Mouse (Mus musculus) left cerebral cortex, postnatal 14 days (tissue): Measurements from ENCODE around the gene Smtnl2. TPM values are rescaled to one million over a fixed set of nuclear protein-coding genes. Genes with fewer than 3 reads are reported as not detected.

ENCODE experiments used
- microRNA-seq, 2 experiments: library from miRNA; unstranded; fragments of <30 nt; microRNA quantifications; one replicate each; pipeline ENCODE4 v1.2.0; 2022
- total RNA-seq, 2 experiments: library from RNA; stranded (reverse); gene quantifications; 2 replicates each; pipeline ENCODE4 v1.2.3; 2021

Smtnl2 gene
- total RNA-seq, 2 experiments from 2014 or later, result 0.59 to 1.1 TPM

Small RNA genes within 50 kb of the gene (microRNA-seq; reads per million reads assigned to microRNA genes)
- gene Mir6338, result 0 reads per million in 2 experiments

Other genes starting within 250 kb of the Smtnl2 start
- 10 to 100 TPM; 11.8 to 13.3 TPM for gene Gm43951, start 204.9 kb downstream of the Smtnl2 start, total RNA-seq
- gene 4933427D14Rik, start 204.3 kb downstream of the Smtnl2 start, total RNA-seq, result 10 to 100 TPM; 25.8 to 34.3 TPM
- gene Txndc17, start 204.2 kb downstream of the Smtnl2 start, total RNA-seq, result 10 to 100 TPM; 33.6 to 36.7 TPM
- gene Med31, start 196.1 kb downstream of the Smtnl2 start, total RNA-seq, result 10 to 100 TPM; 15.9 to 16.6 TPM
- gene Slc13a5, start 144.5 kb downstream of the Smtnl2 start, total RNA-seq, result 10 to 100 TPM; 17.2 to 24.0 TPM
- gene Xaf1, start 110.1 kb downstream of the Smtnl2 start, total RNA-seq, result 1 to 10 TPM; 1.9 to 2.9 TPM
- gene Fbxo39, start 97.3 kb downstream of the Smtnl2 start, total RNA-seq, result not detected
- 1 to 10 TPM; 1.3 to 1.7 TPM for gene Tekt1, start 49.3 kb downstream of the Smtnl2 start, total RNA-seq
- gene Ggt6, start 23.8 kb upstream of the Smtnl2 start, total RNA-seq, result not detected
- 10 to 100 TPM; 45.4 to 50.6 TPM for gene Mybbp1a, start 29.6 kb upstream of the Smtnl2 start, total RNA-seq
- 10 to 100 TPM; 46.4 to 58.5 TPM for gene Spns2, start 78.2 kb upstream of the Smtnl2 start, total RNA-seq
- gene Spns3, start 138.8 kb upstream of the Smtnl2 start, total RNA-seq, result under 1 TPM; 0.13 to 0.23 TPM
- 10 to 100 TPM; 54.1 to 60.1 TPM for gene Ube2g1, start 195.6 kb upstream of the Smtnl2 start, total RNA-seq